Mouse (Mus musculus) mouse embryonic stem cell (cell line): ENCODE results near the gene Cyp4f14.
"Not testable (repeated sequence)": the region's sequence is repeated elsewhere in the genome, so short reads cannot be mapped to it uniquely, and the experiment has no call there.

Experiments used
- in situ Hi-C, 2 experiments: fragments of 300-500 bp; cut with MboI; formaldehyde crosslinking; loops; 1 replicate in 1 of 2; 3 replicates in 1 of 2; pipeline ENCODE4 v1.14.3; 2019 to 2020; ENCODE audit warnings: low sequenced_read_pairs in 2 of 2, low pct_unique_long_range_greater_than_20kb in 1 of 2, mixed read lengths in 1 of 2; ENCODE audit not compliant: unreplicated experiment in 1 of 2

Gene Cyp4f14

DNA sequence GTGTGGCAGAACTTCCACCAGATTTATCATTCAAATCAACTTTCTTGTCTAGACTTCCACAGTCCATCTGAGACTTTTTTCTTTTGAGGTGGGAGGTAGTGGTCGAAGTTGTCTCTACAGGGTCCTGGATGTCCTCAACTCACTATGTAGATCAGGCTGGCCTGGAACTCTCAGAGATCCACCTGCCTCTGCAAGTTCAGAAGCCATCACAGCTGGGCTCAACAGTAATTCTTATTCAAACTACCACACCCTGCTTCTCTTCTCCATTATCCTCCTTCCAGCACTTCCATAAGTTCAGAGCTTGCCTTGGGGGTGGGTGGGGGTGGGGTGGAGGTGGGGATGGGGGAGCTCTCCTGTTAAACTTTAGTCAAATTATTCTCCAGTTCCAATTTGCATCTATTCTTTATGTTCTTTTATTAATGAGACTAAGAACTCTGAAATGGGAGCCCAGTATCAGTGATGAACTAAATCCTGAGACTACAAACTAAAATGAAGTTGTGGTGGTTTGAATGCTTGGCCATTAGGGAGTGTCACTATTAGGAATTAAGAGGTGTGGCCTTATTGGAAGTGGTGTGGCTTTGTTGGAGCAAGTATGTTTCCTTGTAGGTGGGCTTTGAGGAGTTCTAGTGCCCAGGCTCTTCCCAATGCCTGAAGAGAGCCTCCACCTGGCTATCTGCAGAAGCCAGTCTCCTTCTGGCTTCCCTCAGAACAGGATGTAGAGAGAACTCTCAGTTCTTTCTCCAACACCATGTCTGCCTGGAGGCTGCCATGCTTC is 15.2 kb downstream of the Cyp4f14 start:
- in situ Hi-C loops, result no loop called here

GRCm38 (mm10) chr17:32895421-32895820 is 21.7 kb downstream of the Cyp4f14 start:
- in situ Hi-C loops, result loop anchor here in 1 of 2 experiments (25.0 kb wide), 1 partner anchor 917 kb away; the partner anchor contains the start of genes Kank3, Ndufa7 and Rps28

- in situ Hi-C loops, result loop anchor here in 1 of 2 experiments (25.0 kb wide), 1 partner anchor 918 kb away; the partner anchor contains the start of genes Kank3, Ndufa7 and Rps28
Observed at GRCm38 (mm10) chr17:32893901-32894300, 23.2 kb downstream of the Cyp4f14 start.

- in situ Hi-C loops, result loop anchor here in 1 of 2 experiments (25.0 kb wide), 1 partner anchor 921 kb away; the partner anchor contains the start of genes Kank3, Ndufa7 and Rps28
Observed at GRCm38 (mm10) chr17:32891239-32892180, 25.6 kb downstream of the Cyp4f14 start, which contains the start of gene Zfp870. Gene Zfp870, minus strand, starts transcription at chr17:32891642.

DNA sequence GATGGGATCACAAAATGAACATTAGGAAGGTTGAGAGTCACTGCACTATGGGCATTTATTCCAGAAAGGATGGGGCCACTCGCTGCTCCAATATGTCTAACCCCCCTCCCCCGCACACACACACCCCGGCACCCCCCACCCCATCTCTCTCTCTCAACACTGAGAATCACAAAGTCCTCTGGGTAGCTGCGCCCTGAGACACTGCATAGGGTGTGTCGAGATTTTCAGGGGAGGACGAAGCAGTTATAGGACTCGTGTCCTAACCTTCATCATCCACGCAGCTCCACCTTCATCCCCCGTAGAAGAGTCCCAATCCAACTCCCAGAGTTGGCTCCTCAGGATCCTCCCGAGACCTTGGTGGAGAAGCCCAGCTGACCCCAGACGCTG is 26.3 kb downstream of the Cyp4f14 start:
- in situ Hi-C loops, result loop anchor here in 1 of 2 experiments (25.0 kb wide), 1 partner anchor 921 kb away; the partner anchor contains the start of genes Kank3, Ndufa7 and Rps28

GRCm38 (mm10) chr17:32889611-32890010 is 27.5 kb downstream of the Cyp4f14 start:
- in situ Hi-C loops, result loop anchor here in 1 of 2 experiments (25.0 kb wide), 1 partner anchor 923 kb away; the partner anchor contains the start of genes Kank3, Ndufa7 and Rps28

- in situ Hi-C loops, result loop anchor here in 1 of 2 experiments (25.0 kb wide), 1 partner anchor 932 kb away; the partner anchor contains the start of genes Kank3, Ndufa7 and Rps28
Observed at GRCm38 (mm10) chr17:32880320-32881218, 36.6 kb downstream of the Cyp4f14 start.

GRCm38 (mm10) chr17:32878773-32879172 is 38.4 kb downstream of the Cyp4f14 start:
- in situ Hi-C loops, result loop anchor here in 1 of 2 experiments (25.0 kb wide), 1 partner anchor 934 kb away; the partner anchor contains the start of genes Kank3, Ndufa7 and Rps28

- in situ Hi-C loops, result loop anchor here in 1 of 2 experiments (25.0 kb wide), 1 partner anchor 935 kb away; the partner anchor contains the start of genes Kank3, Ndufa7 and Rps28
Observed at GRCm38 (mm10) chr17:32877471-32878171, 39.5 kb downstream of the Cyp4f14 start.

- in situ Hi-C loops, result no loop called here
Observed at GRCm38 (mm10) chr17:32872696-32873095, 44.4 kb downstream of the Cyp4f14 start.

DNA sequence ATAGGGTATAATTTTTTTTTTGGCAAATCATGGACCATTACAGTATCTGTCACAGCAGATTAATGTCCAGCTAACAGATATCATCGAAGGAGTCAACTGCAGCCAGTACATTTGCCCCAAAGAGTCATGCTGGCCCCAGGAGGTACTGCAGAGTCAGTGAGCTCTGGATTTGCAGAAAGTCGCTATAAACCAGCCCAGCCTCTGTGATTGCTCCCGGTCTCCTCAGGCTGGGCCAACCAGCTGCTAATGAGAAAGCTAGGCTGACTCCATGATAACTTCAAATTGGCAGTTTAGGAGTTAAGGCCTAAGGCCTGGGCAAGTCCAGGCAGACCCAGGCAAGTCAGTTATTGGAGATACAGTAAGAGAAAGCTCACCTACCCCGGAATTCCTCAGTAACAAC is 45.1 kb downstream of the Cyp4f14 start:
- in situ Hi-C loops, result no loop called here

- in situ Hi-C loops, result no loop called here
Observed at GRCm38 (mm10) chr17:32871483-32871882, 45.7 kb downstream of the Cyp4f14 start.

- in situ Hi-C loops, result not testable (repeated sequence)
Observed at GRCm38 (mm10) chr17:32867266-32867665, 49.9 kb downstream of the Cyp4f14 start.

GRCm38 (mm10) chr17:32856713-32857112 is 60.4 kb downstream of the Cyp4f14 start:
- in situ Hi-C loops, result not testable (repeated sequence)
